Mouse (Mus musculus): Measurements from ENCODE around the gene Gm39566. TPM values are rescaled to one million over a fixed set of nuclear protein-coding genes. Genes with fewer than 3 reads are reported as not detected.

The Gm39566 gene
- polyA plus RNA-seq, 1 experiment from 2014 or later: not detected

DNA sequence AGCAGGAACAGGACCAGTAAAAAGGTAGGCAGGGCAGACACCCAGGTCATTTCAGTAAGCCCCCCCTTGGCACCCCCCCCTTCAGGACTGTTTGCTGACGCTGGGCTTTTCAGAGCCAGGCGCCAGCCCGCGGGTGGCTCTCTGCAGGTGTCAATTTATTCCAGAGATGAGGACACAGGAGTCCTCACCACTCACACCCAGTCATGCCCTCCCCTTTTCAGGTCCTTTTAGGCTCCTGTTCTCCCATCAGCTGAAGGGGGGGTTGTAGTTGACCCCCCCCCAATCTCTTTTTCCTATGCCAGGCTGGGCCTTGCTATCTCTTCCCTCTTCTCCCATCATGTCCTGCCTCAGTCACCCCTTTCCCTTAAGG is 20.9 kb upstream of the Gm39566 start:
- H3K9me3 ChIP-seq (ENCODE audit: control insufficient read depth, low read length): no peaks in the 10 kb centered on the region
- WGBS: 14% methylated on average over 4 of the region's 4 CpGs
- no peak for ATAC-seq (ENCODE audit: low read depth)
- H3K4me3 ChIP-seq (ENCODE audit: low read length): peak overlapping the region; percentile 62
- H3K9ac ChIP-seq (ENCODE audit: low read length): no peak overlapping the region; the same call in 1 of the 2 replicates
- H3K27ac ChIP-seq (ENCODE audit: low read length): no peak overlapping the region
- peaks cover 40% of the 10 kb centered on the region for H3K4me1 ChIP-seq (replicated peaks; ENCODE audit: control insufficient read depth, insufficient read depth, low read length)
- peak overlapping the region; percentile 98 for H3K4me2 ChIP-seq (ENCODE audit: low read depth, low read length)
- H3K36me3 ChIP-seq (ENCODE audit: control insufficient read depth, insufficient read depth, low read length): peaks cover 2% of the 10 kb centered on the region; the same call in 1 of the 2 replicates
- peaks cover 15% of the 10 kb centered on the region for H3K27me3 ChIP-seq (ENCODE audit: control insufficient read depth, insufficient read depth, low read depth, low read length)

- no peak overlapping the region for H3K9ac ChIP-seq (ENCODE audit: low read length)
- H3K36me3 ChIP-seq (ENCODE audit: control insufficient read depth, insufficient read depth, low read length): peaks cover 2% of the 10 kb centered on the region; the same call in 1 of the 2 replicates
- peak overlapping the region; percentile 4; the same call in 1 of the 2 replicates for H3K4me3 ChIP-seq (ENCODE audit: low read length)
- no peak overlapping the region for H3K27ac ChIP-seq (ENCODE audit: low read length)
- H3K4me2 ChIP-seq (ENCODE audit: low read depth, low read length): peak overlapping the region; percentile 98
- H3K4me1 ChIP-seq (replicated peaks; ENCODE audit: control insufficient read depth, insufficient read depth, low read length): peaks cover 40% of the 10 kb centered on the region
- 24% methylated on average over 9 of the region's 9 CpGs for WGBS
- no peak for ATAC-seq (ENCODE audit: low read depth)
- no peaks in the 10 kb centered on the region for H3K9me3 ChIP-seq (ENCODE audit: control insufficient read depth, low read length)
- peaks cover 15% of the 10 kb centered on the region for H3K27me3 ChIP-seq (ENCODE audit: control insufficient read depth, insufficient read depth, low read depth, low read length)
Measured at GRCm38 (mm10) chr11:69835326-69835965, 20.3 kb upstream of the Gm39566 start.

- Histone ChIP-seq H3K27me3 (ENCODE audit: control insufficient read depth, insufficient read depth, low read depth, low read length) (peaks cover 15% of the 10 kb centered on the region), H3K27ac (ENCODE audit: low read length) (peak overlapping the region; percentile 36; the same call in 1 of the 2 replicates), H3K9me3 (ENCODE audit: control insufficient read depth, low read length) (no peaks in the 10 kb centered on the region), H3K4me2 (ENCODE audit: low read depth, low read length) (peak overlapping the region; percentile 88), H3K9ac (ENCODE audit: low read length) (peak overlapping the region; percentile 76), H3K4me3 (ENCODE audit: low read length) (peak overlapping the region; percentile 48), H3K36me3 (ENCODE audit: control insufficient read depth, insufficient read depth, low read length) (peaks cover 2% of the 10 kb centered on the region; the same call in 1 of the 2 replicates), H3K4me1 (replicated peaks; ENCODE audit: control insufficient read depth, insufficient read depth, low read length) (peaks cover 34% of the 10 kb centered on the region)
- 7% methylated on average over 41 of the region's 48 CpGs for WGBS
- ATAC-seq (ENCODE audit: low read depth): no peak
Measured at GRCm38 (mm10) chr11:69834001-69834549, 19.0 kb upstream of the Gm39566 start.

GRCm38 (mm10) chr11:69833554-69833953 is 18.5 kb upstream of the Gm39566 start:
- WGBS: 52% methylated on average over 8 of the region's 8 CpGs
- H3K4me2 ChIP-seq (ENCODE audit: low read depth, low read length): peak overlapping the region; percentile 88
- H3K36me3 ChIP-seq (ENCODE audit: control insufficient read depth, insufficient read depth, low read length): peaks cover 2% of the 10 kb centered on the region; the same call in 1 of the 2 replicates
- no peak for ATAC-seq (ENCODE audit: low read depth)
- peak overlapping the region; percentile 48 for H3K4me3 ChIP-seq (ENCODE audit: low read length)
- H3K4me1 ChIP-seq (replicated peaks; ENCODE audit: control insufficient read depth, insufficient read depth, low read length): peaks cover 33% of the 10 kb centered on the region
- H3K9me3 ChIP-seq (ENCODE audit: control insufficient read depth, low read length): no peaks in the 10 kb centered on the region
- H3K9ac ChIP-seq (ENCODE audit: low read length): peak overlapping the region; percentile 76
- H3K27ac ChIP-seq (ENCODE audit: low read length): peak overlapping the region; percentile 36; the same call in 1 of the 2 replicates
- H3K27me3 ChIP-seq (ENCODE audit: control insufficient read depth, insufficient read depth, low read depth, low read length): peaks cover 15% of the 10 kb centered on the region

- Histone ChIP-seq H3K36me3 (ENCODE audit: control insufficient read depth, insufficient read depth, low read length) (peaks cover 19% of the 10 kb centered on the region; the same call in 1 of the 2 replicates), H3K27me3 (ENCODE audit: control insufficient read depth, insufficient read depth, low read depth, low read length) (peaks cover 4% of the 10 kb centered on the region; the same call in 1 of the 2 replicates), H3K4me1 (replicated peaks; ENCODE audit: control insufficient read depth, insufficient read depth, low read length) (peaks cover 4% of the 10 kb centered on the region), H3K9ac (ENCODE audit: low read length) (no peak overlapping the region), H3K4me2 (ENCODE audit: low read depth, low read length) (no peak overlapping the region), H3K9me3 (ENCODE audit: control insufficient read depth, low read length) (no peaks in the 10 kb centered on the region), H3K27ac (ENCODE audit: low read length) (no peak overlapping the region), H3K4me3 (ENCODE audit: low read length) (no peak overlapping the region)
- WGBS: 74% methylated on average over 5 of the region's 5 CpGs
- ATAC-seq (ENCODE audit: low read depth): no peak
Measured at GRCm38 (mm10) chr11:69828832-69829231, 13.7 kb upstream of the Gm39566 start.

DNA sequence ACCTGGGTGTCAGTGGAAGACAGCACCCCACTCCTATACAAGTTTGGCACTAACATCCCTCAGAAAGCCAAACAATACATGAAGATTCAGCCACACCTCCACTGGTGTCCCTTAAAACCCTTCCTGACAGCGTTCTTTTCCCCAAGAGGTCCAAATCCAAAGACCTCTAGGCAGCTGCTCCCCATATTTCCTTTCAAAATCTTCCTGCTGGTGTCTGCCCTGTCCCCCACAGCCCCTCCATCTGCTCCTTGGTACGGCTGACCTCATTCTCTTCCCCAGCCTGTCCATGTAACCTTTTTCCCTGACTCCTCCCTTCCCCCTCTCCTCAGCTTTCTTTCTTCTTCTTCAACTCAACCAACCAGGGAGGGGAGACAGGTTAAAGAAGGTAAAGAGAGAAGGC is 8.4 kb upstream of the Gm39566 start:
- Histone ChIP-seq H3K9ac (ENCODE audit: low read length) (no peak overlapping the region), H3K36me3 (ENCODE audit: control insufficient read depth, insufficient read depth, low read length) (peaks cover 17% of the 10 kb centered on the region; the same call in 1 of the 2 replicates), H3K9me3 (ENCODE audit: control insufficient read depth, low read length) (no peaks in the 10 kb centered on the region), H3K4me1 (replicated peaks; ENCODE audit: control insufficient read depth, insufficient read depth, low read length) (no peaks in the 10 kb centered on the region), H3K27ac (ENCODE audit: low read length) (no peak overlapping the region), H3K4me3 (ENCODE audit: low read length) (no peak overlapping the region), H3K4me2 (ENCODE audit: low read depth, low read length) (no peak overlapping the region), H3K27me3 (ENCODE audit: control insufficient read depth, insufficient read depth, low read depth, low read length) (no peaks in the 10 kb centered on the region)
- no peak for ATAC-seq (ENCODE audit: low read depth)
- WGBS: 65% methylated on average over 2 of the region's 2 CpGs

GRCm38 (mm10) chr11:69822080-69822479 is 7.0 kb upstream of the Gm39566 start, which contains the start of gene Spem1:
TSS of gene Spem1 (minus strand) at chr11:69822180.
- H3K36me3 ChIP-seq (ENCODE audit: control insufficient read depth, insufficient read depth, low read length): peaks cover 10% of the 10 kb centered on the region; the same call in 1 of the 2 replicates
- no peaks in the 10 kb centered on the region for H3K27me3 ChIP-seq (ENCODE audit: control insufficient read depth, insufficient read depth, low read depth, low read length)
- H3K9ac ChIP-seq (ENCODE audit: low read length): no peak within 1 kb of the TSS
- 0 out of 2 replicates have a peak, but pooled peaks cover 2% of the 10 kb centered on the region for H3K9me3 ChIP-seq (ENCODE audit: control insufficient read depth, low read length)
- WGBS: 78% methylated on average over 3 of the region's 3 CpGs
- no peak within 1 kb of the TSS for H3K4me2 ChIP-seq (ENCODE audit: low read depth, low read length)
- H3K4me1 ChIP-seq (replicated peaks; ENCODE audit: control insufficient read depth, insufficient read depth, low read length): no peaks in the 10 kb centered on the region
- no peak for ATAC-seq (ENCODE audit: low read depth)
- H3K27ac ChIP-seq (ENCODE audit: low read length): no peak within 1 kb of the TSS
- H3K4me3 ChIP-seq (ENCODE audit: low read length): no peak within 1 kb of the TSS

- no peak overlapping the region for H3K4me3 ChIP-seq (ENCODE audit: low read length)
- no peak overlapping the region for H3K27ac ChIP-seq (ENCODE audit: low read length)
- no peak overlapping the region for H3K9ac ChIP-seq (ENCODE audit: low read length)
- 86% methylated on average over 8 of the region's 8 CpGs for WGBS
- ATAC-seq (ENCODE audit: low read depth): no peak
- H3K27me3 ChIP-seq (ENCODE audit: control insufficient read depth, insufficient read depth, low read depth, low read length): no peaks in the 10 kb centered on the region
- H3K36me3 ChIP-seq (ENCODE audit: control insufficient read depth, insufficient read depth, low read length): no peaks in the 10 kb centered on the region
- 0 out of 2 replicates have a peak, but pooled peaks cover 2% of the 10 kb centered on the region for H3K9me3 ChIP-seq (ENCODE audit: control insufficient read depth, low read length)
- H3K4me2 ChIP-seq (ENCODE audit: low read depth, low read length): no peak overlapping the region
- no peaks in the 10 kb centered on the region for H3K4me1 ChIP-seq (replicated peaks; ENCODE audit: control insufficient read depth, insufficient read depth, low read length)
Measured at GRCm38 (mm10) chr11:69818871-69819270, 3.8 kb upstream of the Gm39566 start.

- H3K27me3 ChIP-seq (ENCODE audit: control insufficient read depth, insufficient read depth, low read depth, low read length): no peaks in the 10 kb centered on the region
- no peak within 1 kb of the TSS for H3K4me3 ChIP-seq (ENCODE audit: low read length)
- H3K4me1 ChIP-seq (replicated peaks; ENCODE audit: control insufficient read depth, insufficient read depth, low read length): no peaks in the 10 kb centered on the region
- WGBS: 69% methylated on average over 2 of the region's 2 CpGs
- H3K9me3 ChIP-seq (ENCODE audit: control insufficient read depth, low read length): 0 out of 2 replicates have a peak, but pooled peaks cover 2% of the 10 kb centered on the region
- H3K36me3 ChIP-seq (ENCODE audit: control insufficient read depth, insufficient read depth, low read length): no peaks in the 10 kb centered on the region
- no peak within 1 kb of the TSS for H3K4me2 ChIP-seq (ENCODE audit: low read depth, low read length)
- H3K9ac ChIP-seq (ENCODE audit: low read length): no peak within 1 kb of the TSS
- ATAC-seq (ENCODE audit: low read depth): no peak
- no peak within 1 kb of the TSS for H3K27ac ChIP-seq (ENCODE audit: low read length)
Measured at GRCm38 (mm10) chr11:69818365-69818764, 3.3 kb upstream of the Gm39566 start, which contains the start of gene Spem2. TSS of gene Spem2 (minus strand) at chr11:69818465.

Data from lung, embryonic 16.5 days (tissue).